Mouse (Mus musculus) heart, adult 2 months (tissue): ENCODE results near the gene Itpa. TPM values are rescaled to one million over a fixed set of nuclear protein-coding genes. Genes with fewer than 3 reads are reported as not detected.

Source experiments
- DNase-seq, 2 experiments: peaks; one replicate each; pipeline ENCODE4 v3.0.0; 2021
- H3K27ac ChIP-seq: fragments of 200-600 bp; 2 replicates; pipeline ENCODE4 v1.8.1; 2022
- H3K27me3 ChIP-seq: fragments of 200-500 bp; 2 replicates; pipeline ENCODE4 v1.6.1; 2012; ENCODE audit warnings: mild to moderate bottlenecking, low read length, inconsistent platforms, mixed read lengths; ENCODE audit not compliant: control insufficient read depth, insufficient read depth
- H3K36me3 ChIP-seq: fragments of 200-500 bp; 2 replicates; pipeline ENCODE4 v1.6.1; 2012; ENCODE audit warnings: low read length, inconsistent platforms; ENCODE audit not compliant: control insufficient read depth, insufficient read depth
- H3K4me1 ChIP-seq: fragments of 200-500 bp; 2 replicates; pipeline ENCODE4 v1.6.1; 2011; ENCODE audit warnings: low read length; ENCODE audit not compliant: control insufficient read depth, insufficient read depth
- H3K4me3 ChIP-seq: fragments of 200-600 bp; 2 replicates; pipeline ENCODE4 v1.8.1; 2022
- H3K79me2 ChIP-seq: fragments of 200-500 bp; replicated peaks from 2 replicates; pipeline ENCODE4 v1.6.1; 2012; ENCODE audit warnings: mild to moderate bottlenecking, inconsistent platforms, low read length, moderate library complexity, mixed read lengths; ENCODE audit not compliant: control insufficient read depth, insufficient read depth
- H3K9ac ChIP-seq: fragments of 200-500 bp; 2 replicates; pipeline ENCODE4 v1.6.1; 2012; ENCODE audit warnings: low read depth, mild to moderate bottlenecking, control low read depth, inconsistent platforms, low read length, mixed read lengths
- CTCF ChIP-seq: fragments of 200-600 bp; IDR thresholded peaks from 2 replicates; pipeline ENCODE4 v1.8.1; 2022; ENCODE audit warnings: antibody characterized with exemption, mild to moderate bottlenecking, moderate library complexity
- EP300 ChIP-seq: fragments of 200-500 bp; IDR thresholded peaks from 2 replicates; pipeline ENCODE4 v1.6.1; 2011; ENCODE audit warnings: low read depth, low read length, control low read depth; ENCODE audit not compliant: insufficient read depth
- POLR2A ChIP-seq: fragments of 200-500 bp; IDR thresholded peaks from 2 replicates; pipeline ENCODE4 v1.6.1; 2011; ENCODE audit warnings: mild to moderate bottlenecking, low read depth, low read length, control low read depth; ENCODE audit not compliant: insufficient read depth
- WGBS: fragments of 180-500 bp; shearing (Covaris S2); methylation state at CpG from one replicate; pipeline ENCODE4 v1.1.7; 2018; 5-methylcytosine and 5-hydroxymethylcytosine counted together
- intact Hi-C: fragments of 180-260 bp; cut with DNase I; formaldehyde crosslinking; loops from one replicate; pipeline ENCODE4 v1.15.1; 2025
- polyA plus RNA-seq: library from polyadenylated mRNA; depleted of rRNA; stranded (reverse); fragments of >200 nt; gene quantifications from 2 replicates; pipeline ENCODE4 v1.2.3, GENCODE M21; 2012
- total RNA-seq, 2 experiments: library from RNA; stranded (reverse); gene quantifications; 2 replicates each; pipeline ENCODE4 v1.2.3; 2021

The Itpa gene
- total and polyA plus RNA-seq, 3 experiments: 14.9 to 24.0 (median 16.8) TPM

DNA sequence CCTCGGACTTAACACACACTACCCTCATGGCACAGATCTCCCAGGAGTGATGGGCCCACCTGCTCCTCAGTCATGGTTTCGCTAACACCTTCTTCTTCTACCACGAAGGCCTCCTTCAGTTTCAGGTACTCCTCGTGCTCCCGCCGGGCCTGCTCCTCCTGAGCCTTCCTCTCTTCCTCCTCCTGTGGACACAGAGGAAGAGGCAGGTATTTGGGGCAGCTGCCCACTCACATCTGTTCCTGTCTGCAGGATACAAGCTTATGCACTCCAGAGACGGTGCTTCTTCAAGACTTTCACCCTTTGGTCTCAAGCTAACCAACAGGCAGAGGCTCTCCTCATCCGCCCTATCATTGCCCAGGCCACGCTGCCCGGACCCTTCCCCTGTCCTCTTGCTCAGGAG lies 8.9 kb upstream of the Itpa start:
- Histone ChIP-seq H3K4me1 (peaks cover 1% of the 10 kb centered on the region; the same call in 1 of the 2 replicates), H3K9ac (no peak overlapping the region), H3K27me3 (no peaks in the 10 kb centered on the region), H3K4me3 (no peak overlapping the region), H3K27ac (no peak overlapping the region), H3K79me2 (no peaks in the 10 kb centered on the region; the same call in 1 of the 2 replicates), H3K36me3 (no peaks in the 10 kb centered on the region)
- no peak for DNase-seq
- intact Hi-C loops: no loop called here
- no peak for TF ChIP-seq EP300
- TF ChIP-seq POLR2A: no peak
- TF ChIP-seq CTCF: no peak
- WGBS: 95% methylated on average over 10 of the region's 10 CpGs

DNA sequence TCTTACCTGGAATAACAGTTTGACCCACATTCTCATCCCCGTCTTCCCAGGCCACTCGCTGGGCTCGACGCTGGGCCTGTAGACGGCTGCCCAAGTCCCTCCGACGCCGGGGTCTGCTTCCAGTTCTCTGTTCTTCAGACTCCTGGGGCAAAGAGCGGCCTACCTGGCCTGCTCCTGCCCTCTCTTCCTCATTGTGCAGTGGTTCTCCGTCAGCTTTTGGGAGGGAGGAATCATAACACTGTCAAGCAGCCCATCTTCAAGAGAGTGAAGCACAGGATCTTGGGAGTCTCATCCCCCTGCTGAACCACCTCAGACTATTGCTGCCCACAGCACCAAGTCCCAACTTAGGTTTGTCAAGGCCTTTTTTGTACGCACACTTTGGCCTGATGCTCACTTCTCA lies 4.1 kb upstream of the Itpa start:
- intact Hi-C loops: loop anchor here (10.0 kb wide), 1 partner anchor 239 kb away; the partner anchor contains the start of genes Pced1a and Vps16
- H3K27ac ChIP-seq: no peak overlapping the region

DNA sequence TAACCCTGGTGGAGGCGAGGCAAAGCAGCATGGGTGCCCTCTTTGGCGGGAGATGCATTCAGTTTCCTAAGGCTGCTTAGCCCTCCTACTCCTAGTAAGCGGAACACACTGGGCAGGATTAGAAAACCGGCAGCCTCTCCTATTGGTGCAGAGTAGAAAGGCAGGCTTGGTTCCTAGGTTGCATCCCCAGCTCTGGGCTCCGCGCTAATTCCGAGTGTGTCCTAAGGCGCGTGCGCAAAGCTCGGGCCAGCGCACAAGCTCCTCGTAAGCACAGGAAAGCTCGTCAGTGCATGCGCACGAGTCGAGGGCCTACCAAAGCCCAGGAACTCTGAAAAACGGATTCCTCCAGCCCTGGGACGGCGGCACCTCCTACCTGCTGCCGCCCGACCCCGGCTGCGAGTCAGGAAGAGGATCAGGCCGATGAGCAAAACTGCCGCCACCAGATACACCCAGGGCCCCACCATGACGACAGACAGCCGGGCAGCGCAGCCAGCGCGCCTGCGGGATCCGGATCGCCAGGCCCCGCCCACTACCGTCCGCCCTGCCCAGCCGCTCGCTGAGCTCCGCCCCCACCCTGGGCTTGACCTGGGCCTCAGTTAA lies 3.2 kb upstream of the Itpa start, which contains the start of gene Ddrgk1:
Gene Ddrgk1, minus strand, starts transcription at position 558 of the 600 bp plus-strand sequence.
- TF ChIP-seq POLR2A (peak; percentile 88), EP300 (no peak), CTCF (peak; percentile 35)
- H3K27ac ChIP-seq: peak within 1 kb of the TSS; percentile 96
- intact Hi-C loops: loop anchor here (2.0 to 10.0 kb wide), 2 partner anchors 21 to 239 kb away; partner anchors contain the start of genes Lzts3, Pced1a and Vps16
- H3K79me2 ChIP-seq: no peaks in the 10 kb centered on the region; the same call in none of the 2 replicates
- DNase-seq: peak; percentile 95 to 96
- under 1% methylated on average over 40 of the region's 40 CpGs for WGBS
- H3K27me3 ChIP-seq: no peaks in the 10 kb centered on the region
- no peaks in the 10 kb centered on the region for H3K36me3 ChIP-seq
- peak within 1 kb of the TSS; percentile 98 for H3K9ac ChIP-seq
- peak within 1 kb of the TSS; percentile 80 for H3K4me3 ChIP-seq
- H3K4me1 ChIP-seq: peaks cover 14% of the 10 kb centered on the region

More for the DNA sequence above, 4.1 kb upstream of the Itpa start:
- no peak for DNase-seq
- 89% methylated on average over 11 of the region's 11 CpGs for WGBS
- H3K36me3 ChIP-seq: no peaks in the 10 kb centered on the region
- no peak for TF ChIP-seq POLR2A
- TF ChIP-seq CTCF: no peak
- no peak for TF ChIP-seq EP300
- H3K27me3 ChIP-seq: no peaks in the 10 kb centered on the region
- H3K9ac ChIP-seq: no peak overlapping the region
- no peak overlapping the region; the same call in 1 of the 2 replicates for H3K4me3 ChIP-seq
- peaks cover 13% of the 10 kb centered on the region for H3K4me1 ChIP-seq
- no peaks in the 10 kb centered on the region; the same call in none of the 2 replicates for H3K79me2 ChIP-seq

DNA sequence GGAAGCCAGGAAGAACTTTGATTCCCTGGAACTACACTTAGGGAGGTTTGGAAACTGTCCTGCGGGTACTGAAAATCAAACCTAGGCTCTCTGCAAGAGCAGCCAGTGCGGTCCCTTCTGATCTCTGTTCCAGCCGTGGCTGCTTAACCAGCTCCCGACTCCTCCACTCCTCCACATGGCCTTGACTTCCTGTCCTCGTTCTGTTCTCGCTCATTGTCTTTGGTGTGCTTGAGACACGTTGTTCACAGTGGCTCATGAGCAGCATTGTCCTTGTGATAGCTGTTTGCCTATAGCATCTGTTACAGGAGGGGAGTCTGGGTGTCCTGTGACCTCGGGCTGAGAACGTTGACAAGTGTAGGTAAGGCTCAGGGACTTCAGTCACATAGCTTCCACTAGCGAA lies 9.8 kb downstream of the Itpa start:
- DNase-seq: no peak
- Histone ChIP-seq H3K27ac (no peak overlapping the region), H3K9ac (no peak overlapping the region), H3K27me3 (no peaks in the 10 kb centered on the region), H3K4me3 (no peak overlapping the region), H3K4me1 (no peaks in the 10 kb centered on the region), H3K79me2 (no peaks in the 10 kb centered on the region), H3K36me3 (no peaks in the 10 kb centered on the region)
- TF ChIP-seq CTCF (no peak), POLR2A (no peak), EP300 (no peak)
- intact Hi-C loops: no loop called here
- 53% methylated on average over 10 of the region's 10 CpGs for WGBS

DNA sequence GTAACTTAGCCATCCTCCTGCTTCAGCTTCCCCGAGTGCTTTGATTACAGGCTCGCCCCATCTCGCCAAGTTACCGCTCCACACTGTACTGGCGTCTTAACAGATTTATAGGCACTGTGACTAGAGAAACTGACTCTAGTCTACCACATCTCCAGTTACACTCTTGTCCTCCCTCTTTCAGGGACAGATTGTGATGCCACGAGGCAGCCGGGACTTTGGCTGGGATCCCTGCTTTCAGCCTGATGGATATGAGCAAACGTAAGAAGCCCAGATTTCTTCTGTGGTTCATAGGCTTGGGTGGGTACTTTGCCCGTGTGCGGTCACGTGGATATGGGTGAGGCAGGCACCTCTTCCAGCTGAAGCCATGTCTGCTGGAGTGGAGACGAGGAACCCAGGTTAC lies 11.7 kb downstream of the Itpa start:
- TF ChIP-seq CTCF (no peak), EP300 (no peak), POLR2A (no peak)
- Histone ChIP-seq H3K36me3 (no peaks in the 10 kb centered on the region), H3K4me1 (no peaks in the 10 kb centered on the region), H3K27me3 (no peaks in the 10 kb centered on the region), H3K9ac (no peak overlapping the region), H3K27ac (no peak overlapping the region), H3K79me2 (no peaks in the 10 kb centered on the region), H3K4me3 (no peak overlapping the region)
- intact Hi-C loops: no loop called here
- WGBS: 95% methylated on average over 12 of the region's 12 CpGs
- no peak for DNase-seq

DNA sequence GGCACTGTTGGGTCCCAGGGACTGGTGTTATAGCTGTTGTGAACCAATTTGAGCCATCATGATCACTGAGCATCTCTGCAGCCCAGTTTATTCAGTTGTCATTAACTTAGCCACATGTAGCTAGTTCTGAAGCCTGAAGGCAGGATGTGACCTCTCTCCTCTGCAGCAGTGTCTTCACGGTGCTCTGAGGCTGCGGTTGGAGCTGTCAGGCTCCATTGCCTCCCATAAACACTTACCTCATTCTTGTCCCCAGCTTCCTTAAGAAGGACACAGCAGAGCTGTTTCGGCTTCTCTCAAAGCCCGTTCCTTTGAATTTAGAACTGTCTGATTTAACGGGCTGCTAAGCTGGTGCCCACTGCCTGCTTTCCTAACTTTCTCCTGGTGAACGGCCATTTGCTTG lies 12.5 kb downstream of the Itpa start:
- Histone ChIP-seq H3K27ac (no peak overlapping the region), H3K27me3 (no peaks in the 10 kb centered on the region), H3K79me2 (no peaks in the 10 kb centered on the region), H3K4me3 (no peak overlapping the region), H3K36me3 (no peaks in the 10 kb centered on the region), H3K9ac (no peak overlapping the region), H3K4me1 (no peaks in the 10 kb centered on the region)
- TF ChIP-seq CTCF (no peak), POLR2A (no peak), EP300 (no peak)
- no peak for DNase-seq
- WGBS: 94% methylated on average over 6 of the region's 6 CpGs
- intact Hi-C loops: no loop called here
